23 mouse cellular contexts compared by ENCODE assay signal in the genomic region with DNA sequence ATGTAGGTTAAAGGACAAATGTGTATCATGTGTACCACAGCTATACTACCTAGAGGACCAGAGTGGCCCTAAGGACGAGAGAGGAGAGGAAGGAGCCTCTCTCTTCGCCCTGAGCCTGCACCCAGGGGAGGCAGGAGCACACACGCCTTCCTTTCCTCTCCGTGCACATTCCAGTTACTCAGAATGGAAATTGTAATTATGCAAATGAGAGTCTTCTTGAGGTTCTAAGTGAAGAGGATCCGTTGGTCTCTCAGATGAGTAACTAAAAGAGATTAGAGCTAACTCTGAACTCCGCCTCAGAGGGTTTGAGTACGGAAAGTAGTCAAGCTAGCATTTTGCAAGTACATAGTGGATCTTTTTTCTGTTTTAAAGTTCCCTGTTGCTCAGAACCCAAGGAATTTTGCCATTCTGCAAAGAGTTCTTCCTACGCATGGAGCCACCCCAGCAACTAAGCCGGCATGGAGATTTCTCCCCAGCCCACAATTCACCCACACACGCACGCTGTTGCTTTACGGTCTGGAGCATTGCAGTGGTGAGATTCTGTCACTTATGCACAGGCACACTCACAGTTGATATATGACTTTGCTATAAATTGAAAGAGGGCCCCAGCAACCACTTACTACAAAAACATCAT. TPM values are rescaled to one million over a fixed set of nuclear protein-coding genes. Genes with fewer than 3 reads are reported as not detected.
DNase-seq lines count a peak whose midpoint lies in the region; ATAC-seq and TF ChIP-seq lines count a peak whose summit lies in the region.
"Had no signal": no experiment of that assay in that cellular context is flagged by ENCODE, and none has a peak within 500 bp of the region (broad histone marks: within the 10 kb centered on the region; RNA-seq: fewer than 3 reads in every experiment).

No protein-coding gene starts in this region.

- TF ChIP-seq CTCF in liver, postnatal 0 days (IDR thresholded peaks at IDR 0.05; ENCODE audit: low read depth), result no peak

- H3K9me3 ChIP-seq in liver, embryonic 13.5 days (replicated peaks), result no peaks in the 10 kb centered on the region
- H3K9me3 ChIP-seq in liver, postnatal 0 days (ENCODE audit: low read length), result no peaks in the 10 kb centered on the region
- H3K9me3 ChIP-seq in neural tube, embryonic 15.5 days (replicated peaks), result no peaks in the 10 kb centered on the region
- H3K9me3 ChIP-seq: embryonic facial prominence, embryonic 10.5 days; forebrain, embryonic 13.5 days; heart, embryonic 13.5 days; limb, embryonic 10.5 days; midbrain, embryonic 15.5 days; stomach, embryonic 15.5 days had no signal

- ATAC-seq in liver, embryonic 13.5 days (ENCODE audit: low read depth), result no peak
- ATAC-seq in liver, postnatal 0 days, result no peak
- no peak for ATAC-seq in neural tube, embryonic 15.5 days (ENCODE audit: low FRiP score)
- ATAC-seq: forebrain, embryonic 13.5 days; hindbrain, postnatal 0 days; lung, postnatal 0 days; midbrain, embryonic 15.5 days had no signal

- TF ChIP-seq EP300 in liver, postnatal 0 days (IDR thresholded peaks at IDR 0.05; ENCODE audit: low read depth), result no peak

- H3K27me3 ChIP-seq in liver, embryonic 13.5 days, result no peaks in the 10 kb centered on the region
- H3K27me3 ChIP-seq in liver, postnatal 0 days (ENCODE audit: insufficient read depth, low read length), result no peaks in the 10 kb centered on the region
- no peaks in the 10 kb centered on the region for H3K27me3 ChIP-seq in neural tube, embryonic 15.5 days (replicated peaks)
- H3K27me3 ChIP-seq: forebrain, embryonic 13.5 days; heart, embryonic 13.5 days; megakaryocyte, embryonic 14.5 days; midbrain, embryonic 15.5 days; stomach, embryonic 15.5 days had no signal

- H3K4me3 ChIP-seq in liver, embryonic 13.5 days (replicated peaks), result no peak overlapping the region
- no peak overlapping the region for H3K4me3 ChIP-seq in liver, postnatal 0 days (ENCODE audit: low read depth, low read length)
- H3K4me3 ChIP-seq in neural tube, embryonic 15.5 days (replicated peaks), result no peak overlapping the region
- H3K4me3 ChIP-seq: embryonic facial prominence, embryonic 10.5 days; forebrain, embryonic 13.5 days; heart, embryonic 13.5 days; limb, embryonic 10.5 days; megakaryocyte, embryonic 14.5 days; midbrain, embryonic 15.5 days; stomach, embryonic 15.5 days had no signal

- DNase-seq in kidney, adult 9 months, result peak; percentile 47
- no peak for DNase-seq in kidney, postnatal 10 days
- no peak for DNase-seq in liver, embryonic 13.5 days
- DNase-seq in liver, postnatal 0 days, result no peak
- DNase-seq in spleen, adult 12 weeks (ENCODE audit: low spot score), result no peak
- DNase-seq in spleen, postnatal 36 days (ENCODE audit: low spot score in 2 of 2), result no peak
- DNase-seq: adrenal gland, adult 2 months; cerebellum, adult 11 months; cerebellum, postnatal 25 days; kidney, adult 11 months; kidney, postnatal 36 days; spleen, adult 18-20 months had no signal

- no peak overlapping the region for H3K4me2 ChIP-seq in liver, embryonic 13.5 days
- no peak overlapping the region for H3K4me2 ChIP-seq in liver, postnatal 0 days (ENCODE audit: low read depth, low read length)
- H3K4me2 ChIP-seq in neural tube, embryonic 15.5 days, result no peak overlapping the region
- H3K4me2 ChIP-seq: forebrain, embryonic 13.5 days; heart, embryonic 13.5 days; midbrain, embryonic 15.5 days; stomach, embryonic 15.5 days had no signal

- H3K36me3 ChIP-seq in liver, embryonic 13.5 days, result no peaks in the 10 kb centered on the region
- H3K36me3 ChIP-seq in liver, postnatal 0 days (replicated peaks; ENCODE audit: insufficient read depth, low read length), result no peaks in the 10 kb centered on the region
- H3K36me3 ChIP-seq in neural tube, embryonic 15.5 days, result no peaks in the 10 kb centered on the region
- H3K36me3 ChIP-seq: embryonic facial prominence, embryonic 10.5 days; heart, embryonic 13.5 days; limb, embryonic 10.5 days; midbrain, embryonic 15.5 days; stomach, embryonic 15.5 days had no signal

- no peak overlapping the region for H3K9ac ChIP-seq in liver, embryonic 13.5 days
- no peak overlapping the region for H3K9ac ChIP-seq in liver, postnatal 0 days (replicated peaks)
- H3K9ac ChIP-seq in neural tube, embryonic 15.5 days (replicated peaks), result no peak overlapping the region
- H3K9ac ChIP-seq: forebrain, embryonic 13.5 days; heart, embryonic 13.5 days; liver, embryonic 14.5 days; midbrain, embryonic 15.5 days; stomach, embryonic 15.5 days had no signal

- peaks cover 55% of the 10 kb centered on the region for H3K4me1 ChIP-seq in liver, embryonic 13.5 days (replicated peaks)
- H3K4me1 ChIP-seq in liver, postnatal 0 days (ENCODE audit: insufficient read depth), result peaks cover 18% of the 10 kb centered on the region
- H3K4me1 ChIP-seq in neural tube, embryonic 15.5 days, result peaks cover 15% of the 10 kb centered on the region
- H3K4me1 ChIP-seq: stomach, embryonic 15.5 days had no signal

- 81% methylated on average over 12 of the region's 12 CpGs for WGBS in liver, embryonic 13.5 days (ENCODE audit: insufficient replicate concordance)
- WGBS in liver, postnatal 0 days (ENCODE audit: insufficient replicate concordance), result 84% methylated on average over 12 of the region's 12 CpGs
- WGBS in neural tube, embryonic 15.5 days, result 49% methylated on average over 12 of the region's 12 CpGs

- peak overlapping the region; percentile 18; the same call in 1 of the 2 replicates for H3K27ac ChIP-seq in liver, embryonic 13.5 days
- H3K27ac ChIP-seq in liver, postnatal 0 days (ENCODE audit: low read depth), result no peak overlapping the region
- H3K27ac ChIP-seq in neural tube, embryonic 15.5 days (replicated peaks), result 0 out of 2 replicates have a peak overlapping the region, but pooled peaks have one; percentile 6
- H3K27ac ChIP-seq: embryonic facial prominence, embryonic 10.5 days; forebrain, embryonic 13.5 days; heart, embryonic 13.5 days; hindbrain, postnatal 0 days; limb, embryonic 10.5 days; liver, embryonic 14.5 days; midbrain, embryonic 15.5 days; stomach, embryonic 15.5 days had no signal

RNA-seq across cellular contexts. Expression of gene Cpeb4, which starts 56.0 kb away (rescaled TPM):
- polyA plus RNA-seq in liver, embryonic 13.5 days (2015; fragmentation: Nextera tagmentation; extraction: Ambion mirVana), result 14.3 and 21.6 TPM in 2 replicates
- 7.0 and 10.0 TPM in 2 replicates for polyA plus RNA-seq in liver, postnatal 0 days (2015; fragmentation: Nextera tagmentation; extraction: Ambion mirVana)
- 13.6 and 17.0 TPM in 2 replicates for polyA plus RNA-seq in neural tube, embryonic 15.5 days (2015; fragmentation: Nextera tagmentation; extraction: Ambion mirVana)
